Mouse (Mus musculus): ENCODE measurements around the gene Nup133. TPM values are rescaled to one million over a fixed set of nuclear protein-coding genes. Genes with fewer than 3 reads are reported as not detected.

Nup133 gene
- polyA plus RNA-seq, 1 experiment from 2014 or later, result 8.5 TPM

DNA sequence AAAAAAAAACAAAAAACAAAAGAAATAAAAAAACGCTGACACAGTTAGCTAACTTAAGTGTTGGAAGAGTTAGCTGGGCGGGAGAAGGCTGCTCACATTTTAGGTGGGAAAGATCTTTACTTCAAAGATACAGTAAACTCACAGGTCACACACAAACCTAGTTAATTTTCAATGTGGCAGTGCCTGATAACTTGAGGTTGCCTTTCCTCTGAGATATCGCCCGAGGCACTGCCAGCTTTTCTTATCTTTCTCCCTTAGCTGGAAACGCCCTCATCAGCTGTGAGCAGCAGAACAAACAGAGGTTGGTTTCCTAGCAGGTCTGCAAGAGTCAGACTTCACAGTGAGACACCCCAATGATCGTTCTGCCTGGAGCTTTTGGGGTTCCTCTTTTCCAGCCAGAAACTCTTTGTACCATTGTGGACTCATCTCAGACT lies 39.6 kb upstream of the Nup133 start:
- no peak overlapping the region for H3K4me2 ChIP-seq (replicated peaks; ENCODE audit: low read depth)
- no peaks in the 10 kb centered on the region for H3K4me1 ChIP-seq (replicated peaks; ENCODE audit: control insufficient read depth, insufficient read depth, low read length)
- H3K27ac ChIP-seq (ENCODE audit: low read depth, low read length), result no peak overlapping the region
- no peak for ATAC-seq
- H3K36me3 ChIP-seq (ENCODE audit: control insufficient read depth, insufficient read depth), result 0 out of 2 replicates have a peak, but pooled peaks cover 2% of the 10 kb centered on the region
- TF ChIP-seq CTCF (IDR thresholded peaks at IDR 0.05; ENCODE audit: low read depth), result no peak
- 25% methylated on average over 6 of the region's 6 CpGs for WGBS
- H3K9me3 ChIP-seq (ENCODE audit: control insufficient read depth), result no peaks in the 10 kb centered on the region
- H3K4me3 ChIP-seq (ENCODE audit: low read depth, low read length), result no peak overlapping the region
- H3K9ac ChIP-seq (ENCODE audit: low read depth, low read length), result no peak overlapping the region
- no peaks in the 10 kb centered on the region for H3K27me3 ChIP-seq (replicated peaks; ENCODE audit: control insufficient read depth, insufficient read depth, low read length)

DNA sequence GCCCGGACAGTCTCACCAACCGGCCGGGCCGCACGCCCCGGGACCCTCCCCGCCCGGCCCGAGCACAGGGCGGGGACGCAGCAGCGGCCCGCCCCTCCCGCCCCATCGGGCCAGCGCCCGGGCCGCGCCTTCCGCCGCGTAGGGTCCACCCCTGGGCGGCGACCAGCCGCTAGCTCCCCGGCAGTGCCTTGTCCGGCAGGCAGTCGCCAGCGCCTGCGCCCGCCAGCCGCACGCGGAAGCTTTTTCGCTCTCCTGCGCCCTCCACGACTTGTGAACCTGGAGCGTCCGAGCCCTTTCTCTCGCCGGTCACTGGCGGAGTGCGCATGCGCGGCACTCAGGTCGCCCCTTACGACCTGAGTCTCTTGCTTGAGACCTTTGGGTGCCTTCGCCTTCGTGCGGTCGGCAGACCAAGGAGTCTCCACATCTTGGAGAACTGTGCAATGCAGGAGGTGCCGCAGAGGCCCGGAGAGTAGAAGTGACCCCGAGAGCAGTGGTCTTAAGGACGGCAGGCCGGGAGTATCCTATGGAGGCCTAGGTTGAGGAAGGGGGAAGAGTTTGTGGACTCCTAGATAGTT lies 33.8 kb upstream of the Nup133 start, which contains the start of gene Abcb10:
Gene Abcb10, minus strand, starts transcription at position 297 of the 575 bp plus-strand sequence.
- Histone ChIP-seq H3K4me3 (ENCODE audit: low read depth, low read length) (peak within 1 kb of the TSS; percentile 81), H3K9me3 (ENCODE audit: control insufficient read depth) (no peaks in the 10 kb centered on the region), H3K27me3 (replicated peaks; ENCODE audit: control insufficient read depth, insufficient read depth, low read length) (no peaks in the 10 kb centered on the region), H3K27ac (ENCODE audit: low read depth, low read length) (peak within 1 kb of the TSS; percentile 87), H3K4me2 (replicated peaks; ENCODE audit: low read depth) (peak within 1 kb of the TSS; percentile 98), H3K4me1 (replicated peaks; ENCODE audit: control insufficient read depth, insufficient read depth, low read length) (peaks cover 8% of the 10 kb centered on the region; the same call in 1 of the 2 replicates), H3K36me3 (ENCODE audit: control insufficient read depth, insufficient read depth) (no peaks in the 10 kb centered on the region), H3K9ac (ENCODE audit: low read depth, low read length) (peak within 1 kb of the TSS; percentile 76)
- under 1% methylated on average over 45 of the region's 56 CpGs for WGBS
- TF ChIP-seq CTCF (IDR thresholded peaks at IDR 0.05; ENCODE audit: low read depth), result no peak
- ATAC-seq, result peak; percentile 87

DNA sequence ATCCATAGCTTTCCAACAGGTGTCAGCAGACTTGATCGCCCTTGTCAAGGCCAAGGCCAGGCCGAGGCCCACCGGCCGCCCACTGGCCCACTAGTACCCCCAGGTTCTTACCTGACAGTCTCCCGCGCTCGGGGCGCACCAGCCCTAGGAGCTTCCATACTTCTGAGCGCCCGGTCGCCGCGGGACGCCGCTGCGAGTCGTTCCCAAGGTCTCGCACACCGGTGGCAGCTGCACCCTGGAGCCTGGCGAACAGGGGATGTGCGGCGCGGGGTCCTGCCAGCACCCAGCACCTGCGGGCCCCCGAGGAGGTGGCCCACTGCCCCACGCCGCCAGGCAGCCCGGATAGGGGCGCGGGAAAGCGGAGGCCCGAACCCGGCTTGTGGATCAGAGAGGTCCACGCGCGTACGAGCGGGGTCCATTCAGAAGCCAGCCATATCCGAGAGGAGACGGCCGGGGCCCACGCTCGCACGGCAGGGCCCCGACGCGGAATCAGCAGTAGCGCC lies 33.3 kb upstream of the Nup133 start:
- under 1% methylated on average over 46 of the region's 48 CpGs for WGBS

DNA sequence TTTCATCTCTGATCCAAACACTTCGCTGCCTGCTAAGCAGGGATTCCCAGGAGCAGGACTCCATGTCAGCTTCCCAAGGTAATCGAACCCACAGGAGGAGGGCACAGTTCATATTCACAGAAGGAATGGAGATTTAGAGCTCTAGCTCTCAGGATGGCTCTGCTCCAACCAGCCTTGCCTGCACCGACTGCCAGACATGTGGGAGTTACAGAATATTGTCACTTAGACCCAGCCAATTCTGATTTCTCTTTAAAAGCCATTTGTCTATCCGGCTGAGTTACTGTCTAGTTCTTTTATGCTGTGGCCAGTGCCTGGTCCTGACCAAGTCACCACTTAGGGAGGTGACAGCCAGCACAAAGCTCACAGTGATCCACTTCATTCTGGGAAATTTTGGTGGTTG lies 32.6 kb upstream of the Nup133 start:
- ATAC-seq, result no peak
- Histone ChIP-seq H3K36me3 (ENCODE audit: control insufficient read depth, insufficient read depth) (no peaks in the 10 kb centered on the region), H3K27ac (ENCODE audit: low read depth, low read length) (no peak overlapping the region), H3K9ac (ENCODE audit: low read depth, low read length) (peak overlapping the region; percentile 31; the same call in 1 of the 2 replicates), H3K4me3 (ENCODE audit: low read depth, low read length) (peak overlapping the region; percentile 81; the same call in 1 of the 2 replicates), H3K4me1 (replicated peaks; ENCODE audit: control insufficient read depth, insufficient read depth, low read length) (peaks cover 8% of the 10 kb centered on the region; the same call in 1 of the 2 replicates), H3K27me3 (replicated peaks; ENCODE audit: control insufficient read depth, insufficient read depth, low read length) (no peaks in the 10 kb centered on the region), H3K4me2 (replicated peaks; ENCODE audit: low read depth) (peak overlapping the region; percentile 98), H3K9me3 (ENCODE audit: control insufficient read depth) (no peaks in the 10 kb centered on the region)
- TF ChIP-seq CTCF (IDR thresholded peaks at IDR 0.05; ENCODE audit: low read depth), result no peak
- 41% methylated on average over 4 of the region's 4 CpGs for WGBS

More for the DNA sequence above, 33.3 kb upstream of the Nup133 start:
- Histone ChIP-seq H3K4me1 (replicated peaks; ENCODE audit: control insufficient read depth, insufficient read depth, low read length) (peaks cover 8% of the 10 kb centered on the region; the same call in 1 of the 2 replicates), H3K9ac (ENCODE audit: low read depth, low read length) (peak overlapping the region; percentile 76), H3K27me3 (replicated peaks; ENCODE audit: control insufficient read depth, insufficient read depth, low read length) (no peaks in the 10 kb centered on the region), H3K36me3 (ENCODE audit: control insufficient read depth, insufficient read depth) (no peaks in the 10 kb centered on the region), H3K4me2 (replicated peaks; ENCODE audit: low read depth) (peak overlapping the region; percentile 98), H3K9me3 (ENCODE audit: control insufficient read depth) (no peaks in the 10 kb centered on the region), H3K27ac (ENCODE audit: low read depth, low read length) (peak overlapping the region; percentile 87), H3K4me3 (ENCODE audit: low read depth, low read length) (peak overlapping the region; percentile 81)
- 0 out of 2 replicates have a peak, but pooled peaks have one; percentile 9 for ATAC-seq
- TF ChIP-seq CTCF (IDR thresholded peaks at IDR 0.05; ENCODE audit: low read depth), result 0 out of 2 replicates have a peak, but pooled peaks have one; percentile 5

DNA sequence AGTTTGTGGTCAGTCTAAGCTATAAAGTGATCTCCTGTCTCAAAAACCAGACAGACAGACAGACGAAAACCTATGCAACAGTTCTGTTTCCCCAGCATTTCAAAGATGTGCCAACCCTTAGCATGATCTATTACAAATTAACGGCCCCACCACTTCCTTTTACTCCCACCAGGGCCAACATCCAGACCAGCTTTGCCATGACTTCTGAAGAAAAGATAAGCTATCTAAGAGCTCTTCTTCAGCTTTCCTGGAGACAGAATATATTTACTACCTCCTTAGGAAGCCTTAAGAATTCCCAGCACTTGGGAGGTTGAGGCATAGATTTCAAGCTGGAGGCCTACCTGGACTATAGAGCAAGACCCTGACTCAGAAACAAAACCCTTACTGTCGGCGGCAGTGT lies 31.2 kb upstream of the Nup133 start:
- 78% methylated on average over 4 of the region's 4 CpGs for WGBS
- ATAC-seq, result no peak
- Histone ChIP-seq H3K4me3 (ENCODE audit: low read depth, low read length) (no peak overlapping the region), H3K4me2 (replicated peaks; ENCODE audit: low read depth) (no peak overlapping the region), H3K36me3 (ENCODE audit: control insufficient read depth, insufficient read depth) (no peaks in the 10 kb centered on the region), H3K27me3 (replicated peaks; ENCODE audit: control insufficient read depth, insufficient read depth, low read length) (no peaks in the 10 kb centered on the region), H3K27ac (ENCODE audit: low read depth, low read length) (no peak overlapping the region; the same call in 1 of the 2 replicates), H3K9ac (ENCODE audit: low read depth, low read length) (no peak overlapping the region), H3K9me3 (ENCODE audit: control insufficient read depth) (no peaks in the 10 kb centered on the region), H3K4me1 (replicated peaks; ENCODE audit: control insufficient read depth, insufficient read depth, low read length) (peaks cover 8% of the 10 kb centered on the region; the same call in 1 of the 2 replicates)
- no peak for TF ChIP-seq CTCF (IDR thresholded peaks at IDR 0.05; ENCODE audit: low read depth)

DNA sequence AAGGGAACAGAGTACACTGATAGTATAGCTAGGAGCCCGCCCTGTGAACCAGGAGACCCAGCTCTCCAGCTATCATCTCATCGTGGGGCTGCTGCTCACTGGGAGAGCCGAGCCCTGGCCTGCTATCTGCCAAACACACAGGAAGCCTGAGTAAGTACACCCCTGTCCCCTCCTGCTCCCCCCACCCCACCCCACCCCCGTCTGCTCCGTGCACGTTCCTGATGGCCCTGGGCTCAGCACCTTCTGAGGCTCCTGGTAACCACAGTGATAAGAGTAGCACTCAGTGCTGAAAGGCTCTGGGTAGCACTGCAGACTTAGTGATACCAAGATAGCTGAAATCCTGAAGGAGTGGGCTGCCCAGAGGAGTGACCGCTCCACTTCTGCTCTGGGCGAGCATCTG lies 29.9 kb upstream of the Nup133 start:
- H3K27ac ChIP-seq (ENCODE audit: low read depth, low read length), result peak overlapping the region; percentile 11; the same call in 1 of the 2 replicates
- no peak for TF ChIP-seq CTCF (IDR thresholded peaks at IDR 0.05; ENCODE audit: low read depth)
- peaks cover 8% of the 10 kb centered on the region; the same call in 1 of the 2 replicates for H3K4me1 ChIP-seq (replicated peaks; ENCODE audit: control insufficient read depth, insufficient read depth, low read length)
- no peak overlapping the region for H3K4me3 ChIP-seq (ENCODE audit: low read depth, low read length)
- no peaks in the 10 kb centered on the region for H3K27me3 ChIP-seq (replicated peaks; ENCODE audit: control insufficient read depth, insufficient read depth, low read length)
- H3K9ac ChIP-seq (ENCODE audit: low read depth, low read length), result no peak overlapping the region; the same call in 1 of the 2 replicates
- peak overlapping the region; percentile 13; the same call in 1 of the 2 replicates for H3K4me2 ChIP-seq (replicated peaks; ENCODE audit: low read depth)
- WGBS, result 35% methylated on average over 8 of the region's 8 CpGs
- no peaks in the 10 kb centered on the region for H3K36me3 ChIP-seq (ENCODE audit: control insufficient read depth, insufficient read depth)
- no peaks in the 10 kb centered on the region for H3K9me3 ChIP-seq (ENCODE audit: control insufficient read depth)
- ATAC-seq, result peak; percentile 37

Measured in intestine, postnatal 0 days (tissue).